Mouse (Mus musculus): ENCODE data around the gene Tcp11l1. TPM values are rescaled to one million over a fixed set of nuclear protein-coding genes. Genes with fewer than 3 reads are reported as not detected.

The Tcp11l1 gene
- total and polyA plus RNA-seq, 3 experiments: 22.1 to 26.7 TPM; not detected in 1

DNA sequence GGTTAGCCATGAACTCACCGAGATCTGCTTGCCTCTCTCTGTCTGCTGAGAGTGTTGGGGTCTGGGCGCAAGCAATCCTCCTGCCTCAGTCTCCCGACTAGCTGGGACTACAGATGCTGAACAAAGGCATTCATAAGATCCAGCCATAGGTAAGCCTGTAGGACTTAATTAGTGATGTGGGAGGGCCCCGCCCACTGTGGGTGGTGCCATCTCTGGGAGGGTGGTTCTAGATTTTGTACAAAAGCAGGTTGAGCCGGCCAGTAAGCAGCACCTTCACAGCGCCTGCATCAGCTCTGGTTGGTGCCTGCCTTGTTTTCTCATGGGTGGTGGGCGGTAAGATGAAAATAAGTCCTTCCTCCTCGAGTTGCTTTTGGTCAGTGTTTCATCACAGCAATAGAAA, 34.3 kb upstream of the Tcp11l1 start:
- H3K27me3 ChIP-seq (ENCODE audit: control insufficient read depth in 1 of 2, insufficient read depth in 2 of 2, low read length in 2 of 2): no peaks in the 10 kb centered on the region
- H3K4me1 ChIP-seq (ENCODE audit: control insufficient read depth in 1 of 2, insufficient read depth in 2 of 2, low read length in 2 of 2): peaks cover 0 to 8% of the 10 kb centered on the region in 2 experiments; a peak in 3 of 4 replicates
- peaks cover 0 to 7% of the 10 kb centered on the region in 2 experiments; a peak in 2 of 4 replicates for H3K36me3 ChIP-seq (ENCODE audit: control insufficient read depth in 1 of 2, insufficient read depth in 2 of 2, low read length in 2 of 2)
- peaks cover 4% of the 10 kb centered on the region; the same call in 1 of the 2 replicates for H3K79me2 ChIP-seq (ENCODE audit: control insufficient read depth, insufficient read depth, low read length, poor library complexity)
- H3K9me3 ChIP-seq (replicated peaks; ENCODE audit: insufficient read depth, low read length): no peaks in the 10 kb centered on the region
- no peak overlapping the region for H3K9ac ChIP-seq (ENCODE audit: control insufficient read depth, low read depth, low read length, poor library complexity, severe bottlenecking)
- H3K27ac ChIP-seq (ENCODE audit: control insufficient read depth, low read depth, low read length): no peak overlapping the region
- TF ChIP-seq RCOR1 (IDR thresholded peaks at IDR 0.05; ENCODE audit: low read depth, low read length): no peak
- no peak for TF ChIP-seq ZC3H11A (IDR thresholded peaks at IDR 0.05; ENCODE audit: low read depth, low read length)
- no peak for TF ChIP-seq MYC (IDR thresholded peaks at IDR 0.05; ENCODE audit: low read depth, low read length)
- no peak for TF ChIP-seq RAD21 (IDR thresholded peaks at IDR 0.05; ENCODE audit: low read depth, low read length)
- peak; percentile 65 for DNase-seq (ENCODE audit: low read depth, low spot score)
- no peak overlapping the region for H3K4me3 ChIP-seq (ENCODE audit: control insufficient read depth in 1 of 2, insufficient read depth in 1 of 2, low read depth in 2 of 2, low read length in 2 of 2)

DNA sequence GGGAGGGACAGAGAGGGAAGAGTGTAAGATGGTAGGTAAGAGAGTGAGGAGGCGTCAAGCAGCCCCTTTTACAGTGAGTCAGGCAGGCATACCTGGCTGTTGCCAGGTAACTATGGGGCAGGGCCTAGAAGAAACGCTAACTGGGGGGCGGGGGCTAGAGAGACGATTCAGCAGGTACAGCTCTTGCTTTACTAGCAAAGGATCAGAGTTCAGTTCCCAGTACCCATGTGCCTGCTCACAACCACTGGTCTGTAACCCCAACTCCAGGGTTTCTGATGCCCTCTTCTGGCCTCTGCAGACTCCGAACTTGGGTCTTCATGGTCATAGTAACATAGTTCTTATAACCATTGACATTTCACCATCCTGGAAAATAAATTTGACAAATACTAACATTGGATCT, 32.0 kb upstream of the Tcp11l1 start:
- no peak overlapping the region for H3K27ac ChIP-seq (ENCODE audit: control insufficient read depth, low read depth, low read length)
- no peaks in the 10 kb centered on the region for H3K27me3 ChIP-seq (ENCODE audit: control insufficient read depth in 1 of 2, insufficient read depth in 2 of 2, low read length in 2 of 2)
- peaks cover 0 to 7% of the 10 kb centered on the region in 2 experiments; a peak in 2 of 4 replicates for H3K36me3 ChIP-seq (ENCODE audit: control insufficient read depth in 1 of 2, insufficient read depth in 2 of 2, low read length in 2 of 2)
- peak; percentile 20; the same call in 1 of the 2 replicates for TF ChIP-seq ZC3H11A (IDR thresholded peaks at IDR 0.05; ENCODE audit: low read depth, low read length)
- peak in 1 of 3 experiments; percentile 9; a peak in 1 of 6 replicates for TF ChIP-seq CTCF (IDR thresholded peaks at IDR 0.05 in 2 of 3, conservative IDR thresholded peaks at IDR 0.05 in 1 of 3; ENCODE audit: control insufficient read depth in 1 of 3, insufficient read depth in 1 of 3, low read depth in 2 of 3, low read length in 3 of 3, poor library complexity in 1 of 3, severe bottlenecking in 1 of 3)
- TF ChIP-seq POLR2A (IDR thresholded peaks at IDR 0.05; ENCODE audit: control insufficient read depth in 1 of 2, insufficient read depth in 1 of 2, low read depth in 1 of 2, low read length in 2 of 2, poor library complexity in 1 of 2): no peak
- peaks cover 4% of the 10 kb centered on the region; the same call in 1 of the 2 replicates for H3K79me2 ChIP-seq (ENCODE audit: control insufficient read depth, insufficient read depth, low read length, poor library complexity)
- no peak overlapping the region for H3K4me3 ChIP-seq (ENCODE audit: control insufficient read depth in 1 of 2, insufficient read depth in 1 of 2, low read depth in 2 of 2, low read length in 2 of 2)
- no peak overlapping the region for H3K9ac ChIP-seq (ENCODE audit: control insufficient read depth, low read depth, low read length, poor library complexity, severe bottlenecking)
- H3K9me3 ChIP-seq (replicated peaks; ENCODE audit: insufficient read depth, low read length): no peaks in the 10 kb centered on the region
- no peak for DNase-seq (ENCODE audit: low read depth, low spot score)
- H3K4me1 ChIP-seq (ENCODE audit: control insufficient read depth in 1 of 2, insufficient read depth in 2 of 2, low read length in 2 of 2): peaks cover 0 to 8% of the 10 kb centered on the region in 2 experiments; a peak in 3 of 4 replicates

DNA sequence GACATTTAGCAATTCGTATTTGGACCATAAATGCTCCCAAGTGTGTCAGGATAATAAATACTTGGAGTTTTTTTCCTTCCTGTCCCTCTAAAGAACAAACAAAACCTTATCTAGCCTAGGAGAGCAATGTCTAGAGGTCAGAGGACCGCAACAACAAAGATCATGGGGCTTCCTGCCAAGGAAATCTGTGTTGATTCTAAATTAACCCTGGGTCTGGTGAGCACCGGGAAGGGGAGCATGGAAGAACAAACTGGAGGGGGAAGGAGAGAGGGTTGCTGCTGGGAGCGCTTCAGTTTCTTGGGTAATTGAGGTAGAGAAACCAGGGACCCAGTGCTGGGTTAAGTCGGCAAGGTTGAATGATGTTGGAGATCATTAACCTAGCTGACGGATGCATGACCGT, 31.2 kb upstream of the Tcp11l1 start:
- DNase-seq (ENCODE audit: low read depth, low spot score): no peak
- TF ChIP-seq GABPA (IDR thresholded peaks at IDR 0.05; ENCODE audit: low read depth, low read length) (no peak), JUND (IDR thresholded peaks at IDR 0.05; ENCODE audit: low read depth, low read length) (no peak), POLR2AphosphoS2 (IDR thresholded peaks at IDR 0.05; ENCODE audit: low read length) (no peak), SIN3A (IDR thresholded peaks at IDR 0.05; ENCODE audit: low read length) (no peak)
- Histone ChIP-seq H3K4me1 (ENCODE audit: control insufficient read depth in 1 of 2, insufficient read depth in 2 of 2, low read length in 2 of 2) (peaks cover 0 to 8% of the 10 kb centered on the region in 2 experiments; a peak in 3 of 4 replicates), H3K4me3 (ENCODE audit: control insufficient read depth in 1 of 2, insufficient read depth in 1 of 2, low read depth in 2 of 2, low read length in 2 of 2) (peak overlapping the region; percentile 91 to 97), H3K27me3 (ENCODE audit: control insufficient read depth in 1 of 2, insufficient read depth in 2 of 2, low read length in 2 of 2) (no peaks in the 10 kb centered on the region), H3K9me3 (replicated peaks; ENCODE audit: insufficient read depth, low read length) (no peaks in the 10 kb centered on the region), H3K27ac (ENCODE audit: control insufficient read depth, low read depth, low read length) (no peak overlapping the region), H3K36me3 (ENCODE audit: control insufficient read depth in 1 of 2, insufficient read depth in 2 of 2, low read length in 2 of 2) (peaks cover 0 to 7% of the 10 kb centered on the region in 2 experiments; a peak in 2 of 4 replicates), H3K9ac (ENCODE audit: control insufficient read depth, low read depth, low read length, poor library complexity, severe bottlenecking) (peak overlapping the region; percentile 97), H3K79me2 (ENCODE audit: control insufficient read depth, insufficient read depth, low read length, poor library complexity) (peaks cover 4% of the 10 kb centered on the region; the same call in 1 of the 2 replicates)
